Mouse (Mus musculus) adrenal gland, adult 18-20 months (tissue): ENCODE measurements around the gene Cars2. TPM values are rescaled to one million over a fixed set of nuclear protein-coding genes. Genes with fewer than 3 reads are reported as not detected.
A peak's percentile ranks its signal among the peaks of the same experiment; 100 is the strongest.
"Not testable (repeated sequence)": the region's sequence is repeated elsewhere in the genome, so short reads cannot be mapped to it uniquely, and the experiment has no call there.

Experiments
- DNase-seq, 2 experiments: peaks; one replicate each; pipeline ENCODE4 v3.0.0; 2021 to 2022; ENCODE audit warnings: low spot score in 2 of 2
- total RNA-seq, 2 experiments: library from RNA; stranded (reverse); gene quantifications; 1 replicate in 1 of 2; 2 replicates in 1 of 2; pipeline ENCODE4 v1.2.3; 2021

Cars2 gene
- total RNA-seq, 2 experiments from 2014 or later: 49.3 to 54.2 TPM

DNA sequence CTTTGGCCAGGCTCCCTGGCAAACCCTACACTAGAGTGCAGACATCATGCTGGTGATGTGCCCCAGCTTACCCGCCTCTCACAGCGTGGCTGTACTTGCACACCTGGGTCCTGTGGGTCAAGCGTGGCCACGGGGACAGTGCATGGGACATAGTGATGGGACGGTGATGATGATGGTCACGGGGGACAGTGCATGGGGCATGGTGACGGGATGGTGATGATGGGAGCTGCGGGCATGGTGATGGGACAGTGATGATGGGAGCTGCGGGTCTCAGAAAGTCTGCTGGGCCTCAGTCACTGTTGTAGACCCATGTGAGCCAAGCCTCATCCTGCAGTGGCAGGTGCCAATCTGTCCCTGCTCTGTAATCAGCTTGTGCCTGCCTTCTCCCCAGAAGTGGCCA, 34.3 kb downstream of the Cars2 start:
- DNase-seq: no peak

DNA sequence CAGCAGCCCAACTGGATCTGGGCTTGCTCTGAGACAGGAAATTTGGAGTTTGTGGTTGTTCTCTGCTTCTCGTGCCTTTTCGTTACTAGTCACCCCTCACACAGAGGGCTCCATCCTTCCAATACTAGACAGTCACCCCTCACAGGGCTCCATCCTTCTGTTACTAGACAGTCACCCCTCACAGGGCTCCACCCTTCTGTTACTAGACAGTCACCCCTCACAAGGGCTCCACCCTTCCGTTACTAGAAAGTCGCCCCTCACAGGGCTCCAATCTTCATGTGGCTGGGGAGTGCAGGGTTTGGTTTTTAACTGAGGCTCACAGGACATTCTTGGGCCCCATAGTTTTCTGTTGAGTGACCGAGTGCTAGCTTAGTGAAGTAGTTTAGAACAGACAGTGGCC, 37.3 kb downstream of the Cars2 start:
- no peak for DNase-seq

DNA sequence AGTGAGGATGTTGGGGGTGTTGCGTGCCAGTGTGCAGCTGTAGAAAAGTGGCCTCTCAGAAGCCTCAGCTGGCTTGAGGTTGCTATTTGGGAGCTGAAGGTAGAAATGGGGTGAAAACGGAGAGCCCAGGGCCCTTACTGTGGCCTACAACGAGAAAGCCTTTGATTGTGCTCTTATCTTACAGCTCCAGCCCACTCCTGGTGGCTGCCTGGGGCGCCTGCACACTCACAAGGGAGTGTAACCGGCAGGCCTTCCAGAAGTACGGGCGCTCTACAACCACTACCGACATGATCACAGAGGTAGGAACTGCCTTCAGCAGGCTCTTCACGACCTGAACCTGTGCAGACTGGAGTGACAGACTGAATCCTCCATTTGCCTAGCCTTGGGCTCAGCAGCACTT, 37.9 kb downstream of the Cars2 start:
- no peak for DNase-seq

DNA sequence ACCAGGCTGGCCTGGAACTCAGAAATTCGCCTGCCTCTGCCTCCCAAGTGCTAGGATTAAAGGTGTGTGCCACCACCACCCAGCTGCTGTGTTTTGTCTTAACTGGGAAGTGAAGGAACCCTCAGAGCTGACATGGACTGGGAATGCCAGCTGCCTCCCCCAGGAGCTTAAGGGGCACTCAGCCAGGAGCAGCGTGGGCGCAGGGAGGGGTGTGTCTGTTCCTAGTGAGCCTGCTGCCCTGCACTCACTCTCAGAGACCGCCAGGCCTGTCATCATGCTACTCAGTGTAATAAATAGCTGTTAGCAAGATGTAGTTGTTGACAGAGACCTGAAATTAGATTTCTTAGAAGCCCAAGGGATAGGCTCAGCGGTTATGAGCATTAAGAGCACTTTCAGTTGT, 39.6 kb downstream of the Cars2 start:
- DNase-seq: no peak

DNA sequence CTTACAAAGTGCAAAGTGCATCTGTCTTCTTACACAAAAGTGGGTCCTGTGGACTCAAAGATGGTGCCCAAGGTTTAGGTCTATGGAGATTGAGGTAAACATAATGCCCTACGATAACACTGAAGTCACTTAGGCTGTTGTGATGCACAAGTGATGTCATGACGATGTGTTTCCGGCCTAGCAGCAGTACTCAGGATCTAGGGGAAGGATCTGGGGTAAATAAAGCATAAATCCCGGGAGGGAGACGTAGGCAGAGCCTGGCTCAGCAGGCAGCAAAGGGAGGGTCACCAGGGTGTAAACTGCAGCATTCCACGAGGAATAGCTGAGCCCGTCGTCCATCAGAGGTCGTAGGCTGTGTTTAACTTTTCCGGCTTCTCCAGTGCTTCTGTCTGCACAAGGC, 41.7 kb downstream of the Cars2 start:
- no peak for DNase-seq

- DNase-seq: peak in 1 of 2 experiments; percentile 40
Measured at GRCm38 (mm10) chr8:11506802-11507201, 43.8 kb downstream of the Cars2 start.

- no peak for DNase-seq
Measured at GRCm38 (mm10) chr8:11506074-11506473, 44.5 kb downstream of the Cars2 start.

- no peak for DNase-seq
Measured at GRCm38 (mm10) chr8:11503476-11504232, 46.9 kb downstream of the Cars2 start.

DNA sequence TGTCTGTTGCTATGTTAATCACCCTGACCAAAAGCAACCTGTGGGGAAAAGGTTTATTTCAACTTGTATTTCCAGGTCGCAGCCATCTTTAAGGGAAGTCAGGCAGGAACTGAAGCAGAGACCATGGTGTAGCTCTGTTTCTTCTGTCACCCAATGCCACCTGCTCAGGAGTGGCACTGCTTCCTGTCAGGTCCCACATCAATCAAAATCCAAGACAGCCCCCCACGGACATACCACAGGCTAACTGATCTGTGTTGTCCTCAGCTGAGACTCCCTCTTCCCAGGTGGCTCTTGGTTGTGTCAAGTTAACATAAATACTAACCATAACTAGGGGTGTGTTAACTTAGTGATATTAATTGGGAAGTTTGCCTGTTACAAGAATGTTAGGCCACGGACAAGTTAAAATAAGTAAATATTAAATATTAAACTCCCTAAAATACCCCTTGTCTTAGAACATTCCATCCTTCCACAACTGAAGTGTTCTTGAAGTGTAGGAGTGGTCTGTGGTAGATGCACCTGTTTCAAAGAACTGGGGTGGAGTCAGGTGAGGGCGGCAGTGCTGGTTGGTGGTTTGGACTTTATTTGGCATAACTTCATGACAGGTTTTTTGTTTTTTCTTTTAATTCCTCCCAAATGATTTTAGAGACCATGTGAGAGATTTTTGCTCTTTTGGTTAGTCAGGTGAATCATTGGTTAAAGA, 51.6 kb downstream of the Cars2 start:
- no peak for DNase-seq

DNA sequence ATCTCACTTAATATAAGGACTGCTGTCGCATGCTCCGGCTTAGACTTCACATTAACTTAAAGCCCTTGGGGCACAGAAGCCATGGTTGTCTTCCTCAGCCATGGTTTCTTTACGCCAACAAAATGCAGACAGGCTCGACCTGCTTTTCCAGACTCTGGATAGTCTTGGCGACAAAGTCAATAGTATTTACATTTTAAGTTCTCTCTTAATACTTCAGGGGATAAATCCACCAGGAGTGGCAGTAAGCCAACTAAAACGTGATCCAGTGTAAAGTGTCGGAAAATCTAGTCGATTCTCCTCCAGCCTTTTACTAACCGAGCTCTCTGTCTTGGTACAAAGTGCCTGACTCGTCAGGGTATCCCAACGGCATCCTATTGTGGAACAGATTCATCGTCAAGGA, 52.3 kb downstream of the Cars2 start:
- DNase-seq: no peak

GRCm38 (mm10) chr8:11497017-11497990, 53.3 kb downstream of the Cars2 start, which contains the start of gene Naxd:
Gene Naxd (plus strand): TSS chr8:11497506.
- DNase-seq: peak; percentile 88

GRCm38 (mm10) chr8:11492340-11492739, 58.2 kb downstream of the Cars2 start:
- DNase-seq: not testable (repeated sequence)

DNA sequence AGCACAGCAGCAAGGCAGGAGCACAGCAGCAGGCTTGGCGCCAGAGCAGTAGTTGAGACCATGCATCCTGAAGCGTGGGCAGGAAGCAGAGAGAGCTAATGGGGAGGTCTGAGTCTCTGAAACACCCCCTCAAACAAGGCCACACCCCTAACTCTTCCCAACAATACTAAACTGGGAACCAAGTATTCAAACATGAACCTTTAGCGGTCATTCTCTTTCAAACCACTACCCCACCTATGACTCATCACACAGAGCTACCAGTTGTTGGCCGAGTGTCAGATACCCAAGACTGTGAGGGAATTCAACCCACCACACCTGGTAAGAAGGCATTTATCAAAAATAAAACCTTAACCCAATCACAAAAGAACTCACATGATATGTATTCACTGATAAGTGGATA, 63.4 kb downstream of the Cars2 start:
- DNase-seq: no peak

- DNase-seq: peak; percentile 80
Measured at GRCm38 (mm10) chr8:11486142-11486541, 64.4 kb downstream of the Cars2 start.

DNA sequence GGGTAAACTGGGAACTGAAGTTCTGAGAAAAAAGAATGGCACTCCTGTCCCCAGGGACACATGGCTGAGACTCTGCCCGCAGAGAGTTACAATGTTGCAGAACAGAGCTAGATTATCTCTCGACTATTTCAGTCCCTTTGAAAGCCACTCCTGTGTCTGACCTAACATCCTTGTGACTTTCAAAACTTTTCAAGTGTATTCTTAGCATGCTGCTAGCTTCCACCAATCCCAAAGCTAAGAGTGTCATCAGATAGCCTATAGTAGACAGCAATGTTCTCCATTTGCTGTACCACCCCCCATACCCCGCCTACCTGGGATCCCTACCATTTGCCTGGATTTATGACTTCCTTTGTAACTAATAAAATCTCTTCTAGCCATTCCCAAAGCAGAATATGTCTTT, 68.0 kb downstream of the Cars2 start:
- no peak for DNase-seq

DNA sequence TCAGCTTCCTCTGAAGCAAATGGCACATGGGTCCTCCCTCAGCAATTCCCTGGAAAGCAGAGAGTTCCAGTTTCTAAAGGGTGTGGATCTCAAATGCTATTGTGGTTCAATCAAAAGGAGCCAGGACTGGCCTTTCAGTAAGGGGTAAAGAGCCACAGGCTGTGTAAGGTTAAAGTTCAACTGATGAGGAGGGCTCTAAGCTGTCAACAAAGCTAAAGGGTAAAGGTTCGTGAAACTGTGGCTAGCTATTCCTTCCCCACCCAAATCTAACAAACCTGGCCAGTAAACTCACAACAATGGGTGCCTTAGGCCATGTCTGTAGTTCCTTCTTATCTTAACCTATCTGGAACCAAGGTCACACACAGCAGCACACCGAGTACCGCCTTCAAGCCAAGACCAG, 68.7 kb downstream of the Cars2 start:
- no peak for DNase-seq

- no peak for DNase-seq
Measured at GRCm38 (mm10) chr8:11479591-11479990, 71.0 kb downstream of the Cars2 start.

- no peak for DNase-seq
Measured at GRCm38 (mm10) chr8:11478807-11479527, 71.6 kb downstream of the Cars2 start.

DNA sequence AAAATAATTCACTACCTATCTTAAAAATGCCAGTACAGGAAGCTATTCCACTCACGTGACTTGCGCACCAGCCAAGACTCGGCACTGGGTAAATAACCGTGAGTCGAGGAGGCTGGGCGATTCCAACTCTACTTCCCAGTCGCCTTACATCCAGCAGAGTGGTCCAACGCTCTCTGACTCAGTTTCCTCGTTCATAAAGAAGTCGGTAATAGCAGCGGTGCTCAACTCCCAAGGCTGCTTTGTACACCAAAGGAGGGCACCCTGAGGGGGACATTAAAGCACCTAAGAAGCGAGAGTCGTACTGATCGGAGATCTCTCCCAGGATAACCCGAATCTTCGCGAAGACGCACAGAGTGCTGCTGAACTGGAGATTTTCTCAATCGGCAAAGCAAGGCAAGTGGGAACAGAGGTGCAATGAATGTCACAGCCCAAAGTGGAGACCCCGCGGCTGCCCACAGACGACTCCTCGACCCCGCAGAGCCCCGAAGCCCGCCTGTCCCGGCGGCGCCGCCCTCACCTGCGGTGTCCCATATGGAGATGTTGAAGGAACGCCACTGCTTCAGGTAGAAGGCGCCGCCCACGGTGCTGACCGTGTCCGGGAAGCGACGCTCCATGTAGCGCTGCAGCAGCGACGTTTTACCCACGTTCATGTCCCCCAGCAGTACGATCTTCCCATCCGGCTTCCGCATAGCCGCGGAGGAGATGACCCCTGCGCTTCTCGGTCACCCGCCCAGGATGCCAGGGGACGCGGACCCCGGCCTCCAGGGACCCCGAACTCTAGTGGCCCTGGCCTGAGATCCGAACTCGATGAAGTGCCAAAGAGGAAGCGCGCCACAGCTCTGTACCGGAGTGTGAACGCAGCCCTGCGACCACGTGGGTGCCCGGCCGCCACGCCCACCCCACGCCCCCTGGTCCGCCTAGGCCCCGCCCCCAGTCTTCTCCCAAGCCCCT, 72.5 kb downstream of the Cars2 start, which contains the start of gene Rab20:
Gene Rab20, minus strand, starts transcription at position 900 of the 951 bp plus-strand sequence.
- peak; percentile 75 to 79 for DNase-seq

GRCm38 (mm10) chr8:11477178-11477553, 73.4 kb downstream of the Cars2 start:
- no peak for DNase-seq
